Mouse (Mus musculus) adrenal gland, adult 2 months (tissue): ENCODE results near the gene Zfp975. TPM values are rescaled to one million over a fixed set of nuclear protein-coding genes. Genes with fewer than 3 reads are reported as not detected.
A peak's percentile ranks its signal among the peaks of the same experiment; 100 is the strongest.
"Not testable (repeated sequence)": the region's sequence is repeated elsewhere in the genome, so short reads cannot be mapped to it uniquely, and the experiment has no call there.

Experiments used
- DNase-seq: peaks from one replicate; pipeline ENCODE4 v3.0.0; 2021
- long read RNA-seq: library from polyadenylated mRNA; stranded (forward); transcript quantifications from one replicate; pipeline ENCODE4 v2.0.0, GENCODE M21; 2021
- polyA plus RNA-seq: library from polyadenylated mRNA; depleted of rRNA; stranded (reverse); fragments of >200 nt; gene quantifications from 2 replicates; pipeline ENCODE4 v1.2.3, GENCODE M21; 2012; rRNA removed
- total RNA-seq, 2 experiments: library from RNA; stranded (reverse); gene quantifications; 2 replicates each; pipeline ENCODE4 v1.2.3; 2021

The Zfp975 gene
- total RNA-seq, result 1 to 10 TPM; 4.4 to 4.7 TPM
- polyA plus RNA-seq, result 0.10 and 0.11 TPM in 2 replicates
- long read RNA-seq, partial matches to known transcripts, result 0 of 3 reads
- long read RNA-seq, other reads (novel, unspliced or antisense), result 1 of 3 reads

DNA sequence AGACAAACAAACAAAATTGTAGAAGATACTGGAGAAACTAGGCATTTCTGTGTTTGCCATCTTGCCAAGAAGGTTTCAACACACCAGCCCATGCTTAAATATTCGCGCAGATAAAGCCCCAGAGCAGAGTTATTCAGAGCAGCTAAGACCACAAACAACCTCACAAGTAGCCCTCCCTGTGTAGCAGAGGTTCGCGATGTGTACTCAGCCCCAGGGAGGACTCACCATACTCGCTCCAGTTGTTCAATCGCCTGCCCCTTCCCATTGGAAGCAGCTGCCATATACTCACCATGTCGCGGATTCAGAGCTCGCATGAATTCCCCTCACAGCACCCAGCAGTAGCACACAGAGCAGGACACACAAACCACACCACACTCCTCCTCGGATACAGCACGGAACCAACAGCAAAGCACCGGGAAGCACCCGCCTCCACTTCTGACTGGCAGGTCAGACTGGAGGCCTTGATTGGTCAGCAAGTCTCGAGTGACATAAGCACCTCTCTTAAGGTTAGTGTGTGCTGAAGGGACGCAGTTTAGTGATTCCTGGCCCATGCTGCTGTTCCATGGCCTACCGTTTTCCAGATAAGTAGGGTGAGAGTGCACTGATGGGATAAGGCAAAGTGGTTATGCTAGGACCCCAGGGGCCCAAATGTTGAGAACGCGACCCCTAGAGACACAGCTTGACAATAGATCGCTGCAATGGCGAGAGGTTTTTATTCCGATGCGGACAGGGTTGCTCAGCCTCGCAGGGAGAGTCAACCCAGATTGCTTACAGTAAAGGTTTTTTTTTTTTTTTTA is at the start of gene Zfp975:
Gene Zfp975 (minus strand): TSS at position 381 of the 797 bp plus-strand sequence.
- DNase-seq, result peak; percentile 93

GRCm38 (mm10) chr7:42738536-42739210 is 46.1 kb upstream of the Zfp975 start:
- DNase-seq, result no peak

DNA sequence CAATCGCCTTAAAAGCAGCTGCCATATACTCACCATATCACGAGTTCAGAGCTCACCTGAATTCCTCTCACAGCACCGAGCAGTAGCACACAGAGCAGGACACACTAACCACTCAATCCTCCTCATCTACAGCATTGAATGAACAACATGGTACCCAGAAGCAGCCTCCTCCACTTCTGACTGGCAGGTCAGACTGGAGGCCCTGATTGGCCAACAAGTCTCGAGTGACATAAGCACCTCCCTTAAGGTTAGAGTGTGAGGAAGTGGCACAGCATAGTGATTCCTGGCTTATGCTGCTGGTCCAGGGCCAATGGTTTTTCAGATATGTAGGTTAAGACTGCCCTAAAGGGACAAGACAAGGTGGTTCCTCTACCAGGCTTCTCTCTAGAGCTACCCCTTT is 34.4 kb upstream of the Zfp975 start, which contains the start of gene Gm17067:
Gene Gm17067 (minus strand): TSS at position 101 of the 400 bp plus-strand sequence.
- not testable (repeated sequence) for DNase-seq

DNA sequence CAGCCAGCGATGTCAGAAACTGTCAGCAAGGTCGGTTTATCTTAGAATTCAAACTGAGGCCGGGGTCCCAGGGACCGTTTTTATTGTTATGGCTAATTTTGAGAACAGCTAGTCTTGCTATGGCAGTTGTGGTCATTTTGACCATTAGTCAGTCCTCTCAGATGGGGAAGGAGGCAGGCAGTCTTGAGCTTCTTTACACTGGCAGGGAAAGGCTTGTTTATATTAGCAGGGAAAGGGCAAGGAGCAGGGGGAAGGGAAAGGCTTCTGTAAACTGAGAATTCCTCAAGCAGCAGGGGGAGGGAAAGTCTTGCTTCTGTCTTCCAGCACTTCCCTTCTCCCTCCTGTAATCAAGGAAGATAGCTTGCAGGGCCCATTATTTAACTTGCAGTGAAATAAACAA is 709 bp upstream of the Zfp975 start:
- DNase-seq, result not testable (repeated sequence)

GRCm38 (mm10) chr7:42680081-42680480 is 12.5 kb downstream of the Zfp975 start:
- DNase-seq, result not testable (repeated sequence)

DNA sequence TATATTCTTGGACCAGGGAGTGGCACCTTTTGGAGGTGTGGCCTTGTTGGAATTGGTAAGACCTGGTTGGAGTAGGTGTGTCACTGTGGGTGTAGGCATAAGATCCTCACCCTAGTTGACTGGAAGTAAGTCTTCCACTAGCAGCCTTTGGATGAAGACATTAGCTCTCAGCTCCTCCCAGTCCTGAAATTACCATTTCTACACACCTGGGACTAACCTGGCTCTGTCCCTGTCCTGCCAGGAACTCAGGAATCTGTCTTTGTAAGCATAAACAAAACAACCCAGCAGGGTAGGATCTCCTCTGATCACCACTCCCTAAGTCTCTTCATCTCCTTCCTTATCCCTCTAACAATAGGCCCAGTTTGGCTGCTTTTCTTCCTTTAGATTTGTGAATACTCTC is 12.9 kb downstream of the Zfp975 start:
- not testable (repeated sequence) for DNase-seq

- not testable (repeated sequence) for DNase-seq
Observed at GRCm38 (mm10) chr7:42660140-42660539, 32.4 kb downstream of the Zfp975 start.

GRCm38 (mm10) chr7:42655211-42655610 is 37.3 kb downstream of the Zfp975 start:
- not testable (repeated sequence) for DNase-seq

GRCm38 (mm10) chr7:42643120-42643620 is 49.4 kb downstream of the Zfp975 start:
- DNase-seq, result peak; percentile 3

GRCm38 (mm10) chr7:42642152-42643115 is 50.1 kb downstream of the Zfp975 start, which contains the start of gene Zfp976:
TSS of gene Zfp976 (minus strand) at chr7:42642588.
- peak; percentile 88 for DNase-seq

GRCm38 (mm10) chr7:42631031-42631430 is 61.5 kb downstream of the Zfp975 start:
- not testable (repeated sequence) for DNase-seq

Other genes with a start within 250 kb of the Zfp975 start
- not detected for gene 4933421I07Rik, start 244.6 kb downstream of the Zfp975 start, total RNA-seq
- gene 4933421I07Rik, start 244.6 kb downstream of the Zfp975 start, polyA plus RNA-seq, result not detected in 2 replicates
- 10 to 100 TPM; 11.0 to 12.6 TPM for gene Zfp141, start 187.0 kb downstream of the Zfp975 start, total RNA-seq
- 1.6 and 2.3 TPM in 2 replicates for gene Zfp141, start 187.0 kb downstream of the Zfp975 start, polyA plus RNA-seq
- not detected for gene Gm21028, start 114.2 kb downstream of the Zfp975 start, total RNA-seq
- not detected in 2 replicates for gene Gm21028, start 114.2 kb downstream of the Zfp975 start, polyA plus RNA-seq
- 1 to 10 TPM in 1 of 2 experiments, under 1 TPM in 1; 0.78 to 1.9 TPM for gene Zfp977, start 100.2 kb downstream of the Zfp975 start, total RNA-seq
- not detected in 2 replicates for gene Zfp977, start 100.2 kb downstream of the Zfp975 start, polyA plus RNA-seq
- 1 to 10 TPM; 4.1 to 5.6 TPM for gene Zfp976, start 50.2 kb downstream of the Zfp975 start, total RNA-seq
- 0.03 and 0.04 TPM in 2 replicates for gene Zfp976, start 50.2 kb downstream of the Zfp975 start, polyA plus RNA-seq
- gene Gm17067, start 34.3 kb upstream of the Zfp975 start, total RNA-seq, result under 1 TPM; 0.17 to 0.26 TPM
- gene Gm17067, start 34.3 kb upstream of the Zfp975 start, polyA plus RNA-seq, result not detected in 2 replicates
- not detected for gene Vmn2r62, start 100.8 kb upstream of the Zfp975 start, total RNA-seq
- gene Vmn2r62, start 100.8 kb upstream of the Zfp975 start, polyA plus RNA-seq, result not detected in 2 replicates
- under 1 TPM; 0.09 to 0.17 TPM for gene Gm2381, start 174.5 kb upstream of the Zfp975 start, total RNA-seq
- not detected in 2 replicates for gene Gm2381, start 174.5 kb upstream of the Zfp975 start, polyA plus RNA-seq
- not detected for gene Vmn2r63, start 241.1 kb upstream of the Zfp975 start, total RNA-seq
- gene Vmn2r63, start 241.1 kb upstream of the Zfp975 start, polyA plus RNA-seq, result not detected in 2 replicates